Mouse (Mus musculus) ES-Bruce4 (cell line): ENCODE data around the gene Nhlrc4. TPM values are rescaled to one million over a fixed set of nuclear protein-coding genes. Genes with fewer than 3 reads are reported as not detected.

ENCODE experiments used
- H3K27ac ChIP-seq: 2 replicates; pipeline ENCODE4 v1.5.1; 2012; ENCODE audit warnings: low read length, inconsistent platforms; ENCODE audit not compliant: insufficient read depth
- H3K27me3 ChIP-seq: 2 replicates; pipeline ENCODE4 v1.6.1; 2012; ENCODE audit warnings: mild to moderate bottlenecking, low read length, inconsistent platforms; ENCODE audit not compliant: control insufficient read depth, poor library complexity, insufficient read depth, severe bottlenecking
- H3K36me3 ChIP-seq: 2 replicates; pipeline ENCODE4 v1.6.1; 2012; ENCODE audit warnings: inconsistent platforms, mild to moderate bottlenecking, low read length, moderate library complexity; ENCODE audit not compliant: control insufficient read depth, poor library complexity, insufficient read depth, severe bottlenecking
- H3K4me1 ChIP-seq: one replicate; pipeline ENCODE4 v1.8.1; 2011; ENCODE audit warnings: low read length; ENCODE audit not compliant: control insufficient read depth, insufficient read depth
- H3K4me3 ChIP-seq: 2 replicates; pipeline ENCODE4 v1.5.1; 2011; ENCODE audit warnings: low read depth, mild to moderate bottlenecking, low read length
- H3K9ac ChIP-seq: 2 replicates; pipeline ENCODE4 v1.6.1; 2012; ENCODE audit warnings: low read depth, mild to moderate bottlenecking, inconsistent platforms; ENCODE audit not compliant: poor library complexity, severe bottlenecking
- H3K9me3 ChIP-seq: replicated peaks from 2 replicates; pipeline ENCODE4 v1.6.1; 2012; ENCODE audit warnings: mild to moderate bottlenecking, low read length, inconsistent platforms; ENCODE audit not compliant: control insufficient read depth, poor library complexity, insufficient read depth, severe bottlenecking
- CTCF ChIP-seq: IDR thresholded peaks from one replicate; pipeline ENCODE4 v1.8.1; 2011; ENCODE audit warnings: low read depth, low read length
- EP300 ChIP-seq: IDR thresholded peaks from 2 replicates; pipeline ENCODE4 v1.6.1; 2011; ENCODE audit warnings: low read depth, low read length; ENCODE audit not compliant: insufficient read depth
- POLR2A ChIP-seq: IDR thresholded peaks from one replicate; pipeline ENCODE4 v1.8.1; 2011; ENCODE audit warnings: low read length; ENCODE audit not compliant: insufficient read depth
- polyA plus RNA-seq: library from polyadenylated mRNA; stranded (reverse); fragments of >200 nt; gene quantifications from 2 replicates; pipeline ENCODE4 v1.2.4, GENCODE M21; 2011; ENCODE audit warnings: low read depth; ENCODE audit not compliant: missing spikeins, insufficient read depth, insufficient read length

The Nhlrc4 gene
- polyA plus RNA-seq, 1 experiment: not detected

DNA sequence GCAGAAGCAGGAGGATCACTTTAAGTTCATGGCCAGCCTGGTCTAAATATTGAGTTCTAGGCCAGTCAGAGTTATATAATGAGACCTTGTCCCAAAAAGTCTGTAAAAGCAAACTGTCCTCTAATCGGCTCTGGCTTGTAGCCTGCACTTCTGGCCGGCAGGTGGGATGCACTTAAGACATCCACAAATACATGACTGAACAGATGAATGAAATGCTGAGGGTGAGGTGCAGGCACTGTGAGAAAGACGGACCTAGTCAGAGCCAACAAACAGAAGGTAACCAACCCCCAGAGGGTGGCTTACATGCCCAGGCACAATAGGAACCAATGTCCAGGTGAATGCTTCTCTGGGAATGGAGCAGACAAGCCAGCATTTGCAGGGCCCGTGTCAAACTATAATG is 30.5 kb downstream of the Nhlrc4 start:
- Histone ChIP-seq H3K4me1 (no peaks in the 10 kb centered on the region), H3K4me3 (no peak overlapping the region), H3K36me3 (no peaks in the 10 kb centered on the region), H3K9me3 (no peaks in the 10 kb centered on the region), H3K9ac (no peak overlapping the region), H3K27ac (0 out of 2 replicates have a peak overlapping the region, but pooled peaks have one; percentile 21), H3K27me3 (no peaks in the 10 kb centered on the region)
- no peak for TF ChIP-seq POLR2A
- TF ChIP-seq CTCF: no peak

DNA sequence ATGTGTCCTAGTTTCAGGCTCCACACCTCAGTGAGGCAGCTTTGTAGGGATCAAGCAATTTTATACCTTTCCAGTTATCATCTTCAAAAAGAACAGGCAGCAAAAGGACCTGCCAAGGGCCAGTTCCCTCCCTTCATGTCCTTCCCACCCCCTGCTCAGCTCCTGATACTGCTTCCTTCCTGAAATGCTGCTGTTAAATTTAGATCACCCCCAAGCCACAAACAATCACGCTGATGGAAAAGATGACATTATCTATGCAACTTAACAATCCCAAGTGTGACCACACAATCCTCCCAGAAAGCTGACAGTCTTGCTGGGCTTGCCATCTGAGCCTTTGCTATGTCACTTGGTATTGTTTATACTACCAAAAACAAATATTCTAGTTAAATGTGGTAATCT is 30.9 kb downstream of the Nhlrc4 start:
- Histone ChIP-seq H3K4me3 (no peak overlapping the region), H3K9ac (no peak overlapping the region), H3K9me3 (no peaks in the 10 kb centered on the region), H3K27ac (no peak overlapping the region), H3K27me3 (no peaks in the 10 kb centered on the region), H3K36me3 (no peaks in the 10 kb centered on the region), H3K4me1 (no peaks in the 10 kb centered on the region)
- TF ChIP-seq CTCF: no peak
- TF ChIP-seq POLR2A: no peak
- TF ChIP-seq EP300: no peak

DNA sequence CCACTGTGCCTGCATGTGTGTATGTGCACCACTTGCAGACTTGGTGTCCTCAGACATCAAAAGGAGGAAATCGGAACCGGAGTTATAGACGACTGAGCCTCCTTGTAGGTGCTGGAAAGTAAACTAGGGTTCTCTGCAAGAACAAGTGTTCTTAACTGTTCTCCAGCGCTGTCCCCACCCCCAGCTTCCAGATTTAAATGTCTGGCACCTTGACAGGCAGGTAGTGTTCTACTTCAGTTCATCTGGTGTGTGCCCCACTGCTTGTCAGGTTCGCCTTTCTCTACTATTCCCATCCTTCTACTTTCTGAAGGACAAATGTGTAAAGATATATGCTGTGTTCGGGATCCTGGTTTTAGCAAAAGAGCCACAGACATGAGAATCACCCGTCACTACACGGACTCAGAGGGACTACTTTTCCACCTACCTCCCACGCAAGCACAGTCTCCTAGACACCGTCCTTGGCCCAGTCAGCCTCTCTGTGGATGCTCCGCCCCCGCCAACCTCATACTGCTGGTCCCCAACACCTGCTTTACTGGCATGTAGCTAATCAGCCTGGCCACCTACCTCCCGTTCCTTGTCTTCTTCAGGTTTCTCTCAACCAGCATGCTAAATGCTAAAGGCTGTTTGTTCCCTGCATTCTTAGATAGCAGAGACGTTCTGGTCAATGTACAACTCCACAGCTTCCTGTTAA is 31.4 kb downstream of the Nhlrc4 start:
- Histone ChIP-seq H3K27me3 (no peaks in the 10 kb centered on the region), H3K9me3 (no peaks in the 10 kb centered on the region), H3K9ac (no peak overlapping the region), H3K4me3 (no peak overlapping the region), H3K27ac (no peak overlapping the region), H3K36me3 (no peaks in the 10 kb centered on the region), H3K4me1 (no peaks in the 10 kb centered on the region)
- TF ChIP-seq EP300 (no peak), CTCF (no peak), POLR2A (no peak)

DNA sequence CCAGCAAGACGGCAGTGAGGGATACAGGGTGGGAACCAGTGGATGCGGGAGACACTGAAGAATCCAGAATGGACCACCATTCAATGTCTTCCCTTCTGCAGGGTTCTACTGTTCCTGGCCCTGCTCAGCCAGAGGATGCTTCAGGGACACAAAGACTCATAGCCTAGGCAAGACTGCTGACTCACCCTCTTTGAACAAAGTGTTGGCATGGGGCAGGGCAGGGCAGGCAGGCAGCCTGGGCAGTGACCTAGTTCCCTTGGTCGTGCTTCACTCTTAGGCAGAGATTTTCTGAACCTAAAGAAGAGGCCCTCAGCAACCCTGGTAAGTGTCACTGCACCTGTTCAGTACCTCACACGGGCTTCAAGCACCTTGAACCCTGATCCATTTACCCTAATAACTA is 32.9 kb downstream of the Nhlrc4 start:
- no peak for TF ChIP-seq CTCF
- no peak for TF ChIP-seq EP300
- no peak for TF ChIP-seq POLR2A
- Histone ChIP-seq H3K9ac (no peak overlapping the region), H3K27ac (no peak overlapping the region), H3K27me3 (no peaks in the 10 kb centered on the region), H3K36me3 (no peaks in the 10 kb centered on the region), H3K4me1 (no peaks in the 10 kb centered on the region), H3K9me3 (no peaks in the 10 kb centered on the region), H3K4me3 (no peak overlapping the region)

DNA sequence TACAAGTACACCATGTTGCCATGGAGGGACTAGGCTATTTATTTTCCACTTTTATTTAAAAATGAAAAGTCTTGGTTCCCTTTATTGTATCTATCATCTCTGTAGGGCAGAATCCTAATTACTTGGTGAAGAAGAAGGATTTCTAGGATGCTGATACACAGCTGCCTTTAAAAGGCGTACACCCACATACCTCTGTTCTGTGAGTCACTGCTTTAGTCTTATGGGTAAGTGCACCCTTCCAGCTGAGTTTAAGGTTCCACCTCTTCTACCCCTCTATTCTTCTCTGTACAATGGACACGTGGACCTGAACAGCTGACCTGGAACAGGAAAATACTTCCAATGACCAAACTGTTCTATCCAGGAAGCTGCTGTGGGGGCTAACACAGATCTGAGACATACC is 37.1 kb downstream of the Nhlrc4 start:
- no peaks in the 10 kb centered on the region for H3K27me3 ChIP-seq
- no peak for TF ChIP-seq EP300
- no peak for TF ChIP-seq POLR2A
- no peak for TF ChIP-seq CTCF
- no peak overlapping the region for H3K4me3 ChIP-seq
- no peaks in the 10 kb centered on the region for H3K36me3 ChIP-seq
- no peak overlapping the region for H3K9ac ChIP-seq
- H3K9me3 ChIP-seq: no peaks in the 10 kb centered on the region
- no peak overlapping the region for H3K27ac ChIP-seq
- no peaks in the 10 kb centered on the region for H3K4me1 ChIP-seq

DNA sequence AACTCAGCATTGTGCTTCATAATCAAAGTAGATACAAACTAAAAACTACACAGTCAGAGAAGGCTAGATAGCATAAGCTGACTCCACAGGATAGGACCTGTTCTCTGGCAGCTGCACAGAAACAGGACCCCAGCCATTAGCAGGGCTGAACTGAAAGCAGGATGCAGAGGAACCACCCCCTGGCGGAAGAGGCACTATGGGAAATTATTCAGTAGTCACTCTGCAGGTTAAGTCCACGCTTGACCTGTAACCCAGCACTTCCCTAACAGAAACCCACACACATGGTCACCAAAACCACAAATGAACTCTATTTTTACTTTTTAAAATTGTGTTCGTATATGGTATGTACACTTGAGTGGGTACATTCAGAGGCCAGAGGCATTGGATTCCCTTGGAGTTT is 41.7 kb downstream of the Nhlrc4 start:
- Histone ChIP-seq H3K4me1 (no peaks in the 10 kb centered on the region), H3K9me3 (no peaks in the 10 kb centered on the region), H3K27me3 (no peaks in the 10 kb centered on the region), H3K4me3 (no peak overlapping the region), H3K27ac (no peak overlapping the region), H3K36me3 (no peaks in the 10 kb centered on the region), H3K9ac (no peak overlapping the region)
- TF ChIP-seq POLR2A (no peak), EP300 (no peak), CTCF (no peak)
